Mouse (Mus musculus): ENCODE data around the gene Gm6993. TPM values are rescaled to one million over a fixed set of nuclear protein-coding genes. Genes with fewer than 3 reads are reported as not detected.

Gene Gm6993
- polyA plus RNA-seq, 1 experiment from 2014 or later, result not detected

- H3K36me3 ChIP-seq (ENCODE audit: control insufficient read depth, insufficient read depth, low read length), result no peaks in the 10 kb centered on the region
- no peak overlapping the region for H3K4me2 ChIP-seq (ENCODE audit: low read length)
- no peak for ATAC-seq
- no peaks in the 10 kb centered on the region for H3K27me3 ChIP-seq (replicated peaks; ENCODE audit: control insufficient read depth, insufficient read depth, low read length)
- no peak overlapping the region for H3K9ac ChIP-seq (ENCODE audit: low read depth, low read length)
- no peaks in the 10 kb centered on the region for H3K9me3 ChIP-seq (ENCODE audit: control insufficient read depth, low read length)
- no peak overlapping the region for H3K4me3 ChIP-seq (ENCODE audit: low read length)
- WGBS, result 64% methylated on average over 6 of the region's 6 CpGs
- H3K27ac ChIP-seq (ENCODE audit: low read depth, low read length), result no peak overlapping the region
- H3K4me1 ChIP-seq (ENCODE audit: control insufficient read depth, insufficient read depth, low read depth, low read length), result no peaks in the 10 kb centered on the region; the same call in 1 of the 2 replicates
Measured at GRCm38 (mm10) chr12:31215003-31215402, 25.6 kb upstream of the Gm6993 start.

DNA sequence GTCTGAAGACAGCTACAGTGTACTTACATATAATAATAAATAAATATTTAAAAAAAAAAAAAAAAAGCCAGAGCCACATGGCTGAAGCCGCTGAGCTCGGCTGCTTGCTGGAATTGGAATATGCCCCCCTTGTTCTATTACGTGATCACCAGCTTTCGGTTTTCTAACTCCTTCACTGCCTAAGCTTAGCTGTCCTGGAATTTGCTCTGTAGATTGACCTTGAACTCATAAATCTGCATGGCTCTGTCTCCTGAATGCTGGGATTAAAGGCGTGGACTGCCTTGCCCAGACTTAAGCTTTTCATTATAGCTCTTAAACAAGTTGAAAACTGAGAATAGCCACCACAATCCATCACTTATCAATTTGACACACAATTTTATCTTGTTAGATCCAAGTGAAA is 23.3 kb upstream of the Gm6993 start:
- no peaks in the 10 kb centered on the region for H3K9me3 ChIP-seq (ENCODE audit: control insufficient read depth, low read length)
- ATAC-seq, result no peak
- H3K9ac ChIP-seq (ENCODE audit: low read depth, low read length), result no peak overlapping the region
- 89% methylated on average over 5 of the region's 5 CpGs for WGBS
- no peak overlapping the region for H3K27ac ChIP-seq (ENCODE audit: low read depth, low read length)
- H3K4me1 ChIP-seq (ENCODE audit: control insufficient read depth, insufficient read depth, low read depth, low read length), result no peaks in the 10 kb centered on the region; the same call in 1 of the 2 replicates
- H3K4me2 ChIP-seq (ENCODE audit: low read length), result no peak overlapping the region
- no peaks in the 10 kb centered on the region for H3K27me3 ChIP-seq (replicated peaks; ENCODE audit: control insufficient read depth, insufficient read depth, low read length)
- no peak overlapping the region for H3K4me3 ChIP-seq (ENCODE audit: low read length)
- no peaks in the 10 kb centered on the region for H3K36me3 ChIP-seq (ENCODE audit: control insufficient read depth, insufficient read depth, low read length)

DNA sequence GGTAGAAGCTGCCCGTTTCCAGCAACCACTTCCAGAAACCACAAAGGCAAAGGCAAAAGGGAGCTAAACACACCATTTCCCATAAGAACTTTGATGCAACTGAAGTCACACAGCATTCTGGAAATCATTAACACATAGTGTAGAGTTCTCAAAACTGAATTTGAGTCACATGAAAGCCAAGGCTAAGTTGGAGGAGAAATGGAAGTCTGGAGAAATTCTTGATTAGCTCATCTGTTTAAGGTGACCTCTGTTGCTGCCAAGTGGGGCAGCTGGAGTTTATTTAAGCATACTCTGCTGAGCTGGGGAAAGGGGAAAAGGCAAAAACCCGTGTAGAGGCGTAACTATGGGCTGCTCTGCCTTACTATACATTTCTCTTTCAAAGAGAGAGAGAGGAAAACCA is 21.8 kb upstream of the Gm6993 start:
- H3K4me2 ChIP-seq (ENCODE audit: low read length), result no peak overlapping the region
- no peak overlapping the region for H3K27ac ChIP-seq (ENCODE audit: low read depth, low read length)
- no peaks in the 10 kb centered on the region for H3K36me3 ChIP-seq (ENCODE audit: control insufficient read depth, insufficient read depth, low read length)
- H3K4me3 ChIP-seq (ENCODE audit: low read length), result no peak overlapping the region
- 80% methylated on average over 3 of the region's 3 CpGs for WGBS
- no peaks in the 10 kb centered on the region for H3K27me3 ChIP-seq (replicated peaks; ENCODE audit: control insufficient read depth, insufficient read depth, low read length)
- no peaks in the 10 kb centered on the region; the same call in 1 of the 2 replicates for H3K4me1 ChIP-seq (ENCODE audit: control insufficient read depth, insufficient read depth, low read depth, low read length)
- no peak for ATAC-seq
- H3K9me3 ChIP-seq (ENCODE audit: control insufficient read depth, low read length), result no peaks in the 10 kb centered on the region
- H3K9ac ChIP-seq (ENCODE audit: low read depth, low read length), result no peak overlapping the region

DNA sequence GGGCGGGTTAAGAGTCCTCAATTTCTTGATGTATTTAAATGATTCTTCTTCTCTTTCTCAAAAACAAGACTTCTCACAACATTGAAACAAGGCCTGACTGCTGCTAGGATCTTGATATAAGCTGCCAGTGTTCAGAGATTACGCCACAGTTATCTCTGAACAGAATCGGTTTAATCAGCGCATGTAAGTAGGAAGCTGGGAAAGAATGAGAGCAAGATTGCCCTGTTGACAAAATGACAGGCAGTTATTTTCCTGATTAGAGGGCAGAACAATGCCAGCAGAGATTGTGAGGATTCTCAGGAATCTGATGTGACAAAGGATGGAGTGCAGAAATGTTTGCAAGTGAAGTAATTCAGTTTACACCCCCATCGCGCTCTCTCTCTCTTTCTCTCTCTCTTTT is 19.0 kb upstream of the Gm6993 start:
- H3K27me3 ChIP-seq (replicated peaks; ENCODE audit: control insufficient read depth, insufficient read depth, low read length), result no peaks in the 10 kb centered on the region
- no peak overlapping the region for H3K4me3 ChIP-seq (ENCODE audit: low read length)
- H3K36me3 ChIP-seq (ENCODE audit: control insufficient read depth, insufficient read depth, low read length), result no peaks in the 10 kb centered on the region
- WGBS, result 85% methylated on average over 6 of the region's 6 CpGs
- no peak overlapping the region for H3K9ac ChIP-seq (ENCODE audit: low read depth, low read length)
- no peak overlapping the region for H3K27ac ChIP-seq (ENCODE audit: low read depth, low read length)
- no peak for ATAC-seq
- H3K4me2 ChIP-seq (ENCODE audit: low read length), result no peak overlapping the region
- H3K9me3 ChIP-seq (ENCODE audit: control insufficient read depth, low read length), result no peaks in the 10 kb centered on the region
- H3K4me1 ChIP-seq (ENCODE audit: control insufficient read depth, insufficient read depth, low read depth, low read length), result no peaks in the 10 kb centered on the region

DNA sequence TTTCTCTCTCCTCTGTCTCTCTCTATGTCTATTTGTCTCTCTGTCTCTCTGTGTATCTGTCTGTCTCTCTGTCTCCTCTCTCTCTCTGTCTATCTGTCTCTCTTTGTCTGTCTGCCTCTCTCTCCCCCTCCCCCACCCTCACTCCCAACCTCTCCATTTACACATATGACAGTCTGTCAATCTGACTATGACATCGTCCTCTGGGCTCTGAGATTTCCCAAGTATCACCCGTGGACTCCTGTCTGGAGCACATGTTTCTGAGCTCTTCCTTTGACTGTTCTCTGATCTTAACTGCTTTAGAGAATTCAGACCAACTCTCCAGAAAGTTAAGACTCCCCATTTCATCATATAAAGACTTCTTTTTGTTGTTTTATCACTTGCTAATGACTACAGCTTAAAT is 18.3 kb upstream of the Gm6993 start:
- 35% methylated on average over 2 of the region's 2 CpGs for WGBS
- ATAC-seq, result no peak
- H3K27ac ChIP-seq (ENCODE audit: low read depth, low read length), result no peak overlapping the region

DNA sequence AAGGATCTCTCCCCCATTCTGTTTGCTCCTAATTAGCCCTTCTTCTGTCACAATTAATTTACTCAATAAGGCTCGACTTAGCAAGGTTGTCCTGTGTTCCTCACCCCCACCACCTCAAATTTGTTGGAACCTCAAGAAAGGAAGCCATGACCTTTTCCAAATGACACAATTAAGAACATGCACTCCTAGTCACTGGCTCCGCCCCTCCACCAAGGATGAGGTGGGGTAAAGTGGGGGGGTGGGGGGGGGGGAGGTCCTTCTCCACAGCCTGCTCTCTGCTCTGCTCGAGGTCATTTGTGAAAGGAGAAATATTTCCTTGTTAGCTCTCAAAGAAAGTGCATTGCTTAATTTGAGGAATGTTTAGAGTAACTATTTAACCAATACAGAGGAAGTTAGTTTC is 17.8 kb upstream of the Gm6993 start:
- 33% methylated on average over 3 of the region's 3 CpGs for WGBS
- Histone ChIP-seq H3K36me3 (ENCODE audit: control insufficient read depth, insufficient read depth, low read length) (no peaks in the 10 kb centered on the region), H3K4me1 (ENCODE audit: control insufficient read depth, insufficient read depth, low read depth, low read length) (no peaks in the 10 kb centered on the region), H3K4me3 (ENCODE audit: low read length) (no peak overlapping the region), H3K27me3 (replicated peaks; ENCODE audit: control insufficient read depth, insufficient read depth, low read length) (no peaks in the 10 kb centered on the region), H3K9me3 (ENCODE audit: control insufficient read depth, low read length) (no peaks in the 10 kb centered on the region), H3K9ac (ENCODE audit: low read depth, low read length) (no peak overlapping the region), H3K27ac (ENCODE audit: low read depth, low read length) (no peak overlapping the region), H3K4me2 (ENCODE audit: low read length) (no peak overlapping the region)
- no peak for ATAC-seq

More for the DNA sequence above, 18.3 kb upstream of the Gm6993 start:
- Histone ChIP-seq H3K4me2 (ENCODE audit: low read length) (no peak overlapping the region), H3K9ac (ENCODE audit: low read depth, low read length) (no peak overlapping the region), H3K4me1 (ENCODE audit: control insufficient read depth, insufficient read depth, low read depth, low read length) (no peaks in the 10 kb centered on the region), H3K27me3 (replicated peaks; ENCODE audit: control insufficient read depth, insufficient read depth, low read length) (no peaks in the 10 kb centered on the region), H3K4me3 (ENCODE audit: low read length) (no peak overlapping the region), H3K9me3 (ENCODE audit: control insufficient read depth, low read length) (no peaks in the 10 kb centered on the region), H3K36me3 (ENCODE audit: control insufficient read depth, insufficient read depth, low read length) (no peaks in the 10 kb centered on the region)

- ATAC-seq, result no peak
- H3K27me3 ChIP-seq (replicated peaks; ENCODE audit: control insufficient read depth, insufficient read depth, low read length), result no peaks in the 10 kb centered on the region
Measured at GRCm38 (mm10) chr12:31225451-31225850, 15.1 kb upstream of the Gm6993 start.

GRCm38 (mm10) chr12:31227167-31227566 is 13.4 kb upstream of the Gm6993 start:
- Histone ChIP-seq H3K9ac (ENCODE audit: low read depth, low read length) (no peak overlapping the region), H3K27ac (ENCODE audit: low read depth, low read length) (no peak overlapping the region), H3K4me2 (ENCODE audit: low read length) (no peak overlapping the region), H3K27me3 (replicated peaks; ENCODE audit: control insufficient read depth, insufficient read depth, low read length) (no peaks in the 10 kb centered on the region), H3K4me1 (ENCODE audit: control insufficient read depth, insufficient read depth, low read depth, low read length) (no peaks in the 10 kb centered on the region), H3K4me3 (ENCODE audit: low read length) (no peak overlapping the region), H3K9me3 (ENCODE audit: control insufficient read depth, low read length) (no peaks in the 10 kb centered on the region), H3K36me3 (ENCODE audit: control insufficient read depth, insufficient read depth, low read length) (no peaks in the 10 kb centered on the region)
- ATAC-seq, result no peak
- WGBS, result 93% methylated on average over 3 of the region's 3 CpGs

More at GRCm38 (mm10) chr12:31225451-31225850, 15.1 kb upstream of the Gm6993 start:
- Histone ChIP-seq H3K4me2 (ENCODE audit: low read length) (no peak overlapping the region), H3K4me3 (ENCODE audit: low read length) (no peak overlapping the region), H3K27ac (ENCODE audit: low read depth, low read length) (no peak overlapping the region), H3K4me1 (ENCODE audit: control insufficient read depth, insufficient read depth, low read depth, low read length) (no peaks in the 10 kb centered on the region), H3K36me3 (ENCODE audit: control insufficient read depth, insufficient read depth, low read length) (no peaks in the 10 kb centered on the region), H3K9ac (ENCODE audit: low read depth, low read length) (no peak overlapping the region), H3K9me3 (ENCODE audit: control insufficient read depth, low read length) (no peaks in the 10 kb centered on the region)
- 56% methylated on average over 8 of the region's 8 CpGs for WGBS

DNA sequence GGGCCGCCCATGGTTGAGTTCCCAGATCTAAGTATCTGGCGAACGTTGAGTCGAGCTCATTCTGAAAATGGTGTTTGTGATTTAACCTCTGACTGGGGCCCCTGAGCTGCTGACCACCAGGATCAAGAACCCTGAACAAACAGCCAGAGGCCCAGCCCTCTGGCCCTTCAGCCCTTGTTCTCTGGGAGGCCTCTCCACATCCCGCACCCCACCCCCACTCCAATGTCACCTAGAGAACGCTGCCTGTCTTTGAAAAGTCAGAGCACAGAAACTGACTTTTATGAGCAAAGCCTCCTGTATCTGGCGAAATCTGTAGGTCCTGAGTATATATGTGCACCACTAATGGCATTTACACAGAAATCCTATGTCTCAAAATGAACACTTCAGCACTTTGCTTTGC is 11.7 kb upstream of the Gm6993 start:
- Histone ChIP-seq H3K9ac (ENCODE audit: low read depth, low read length) (no peak overlapping the region), H3K9me3 (ENCODE audit: control insufficient read depth, low read length) (no peaks in the 10 kb centered on the region), H3K27me3 (replicated peaks; ENCODE audit: control insufficient read depth, insufficient read depth, low read length) (no peaks in the 10 kb centered on the region), H3K4me3 (ENCODE audit: low read length) (no peak overlapping the region), H3K27ac (ENCODE audit: low read depth, low read length) (no peak overlapping the region), H3K4me2 (ENCODE audit: low read length) (no peak overlapping the region), H3K36me3 (ENCODE audit: control insufficient read depth, insufficient read depth, low read length) (no peaks in the 10 kb centered on the region), H3K4me1 (ENCODE audit: control insufficient read depth, insufficient read depth, low read depth, low read length) (no peaks in the 10 kb centered on the region)
- 66% methylated on average over 7 of the region's 7 CpGs for WGBS
- ATAC-seq, result no peak

DNA sequence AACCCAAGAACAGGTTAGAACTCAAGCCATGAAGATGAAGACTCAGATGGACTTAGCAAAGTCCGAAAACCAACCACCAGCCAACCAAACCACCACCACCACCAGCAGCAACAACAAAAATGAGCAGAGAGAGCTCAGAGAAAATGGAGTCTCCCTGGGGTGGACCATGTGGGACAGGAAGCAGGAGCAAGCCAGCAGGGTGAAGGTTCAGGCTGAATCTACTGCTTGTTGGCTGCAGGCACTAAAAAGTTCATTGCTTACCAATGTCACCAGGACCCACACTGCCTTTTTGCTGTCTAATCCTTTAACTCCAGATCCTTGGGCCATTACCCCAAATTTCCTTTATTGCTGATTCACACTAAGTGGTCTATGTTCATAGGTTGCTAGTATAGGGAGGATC is 7.9 kb upstream of the Gm6993 start:
- Histone ChIP-seq H3K4me3 (ENCODE audit: low read length) (no peak overlapping the region), H3K27ac (ENCODE audit: low read depth, low read length) (no peak overlapping the region), H3K4me2 (ENCODE audit: low read length) (no peak overlapping the region), H3K4me1 (ENCODE audit: control insufficient read depth, insufficient read depth, low read depth, low read length) (no peaks in the 10 kb centered on the region), H3K9ac (ENCODE audit: low read depth, low read length) (no peak overlapping the region), H3K36me3 (ENCODE audit: control insufficient read depth, insufficient read depth, low read length) (no peaks in the 10 kb centered on the region), H3K27me3 (replicated peaks; ENCODE audit: control insufficient read depth, insufficient read depth, low read length) (no peaks in the 10 kb centered on the region), H3K9me3 (ENCODE audit: control insufficient read depth, low read length) (no peaks in the 10 kb centered on the region)
- ATAC-seq, result no peak
- WGBS, result 92% methylated on average over 1 of the region's 1 CpGs
